Mouse (Mus musculus) bone marrow, adult 2 months (tissue): ENCODE data around the gene Gm10320. TPM values are rescaled to one million over a fixed set of nuclear protein-coding genes. Genes with fewer than 3 reads are reported as not detected.

ENCODE experiments used
- H3K27ac ChIP-seq: fragments of 200-500 bp; 2 replicates; pipeline ENCODE4 v1.5.1; 2012; ENCODE audit warnings: low read depth, mild to moderate bottlenecking, control low read depth, inconsistent platforms, low read length; ENCODE audit not compliant: control insufficient read depth, poor library complexity, insufficient read depth
- H3K4me1 ChIP-seq: fragments of 200-500 bp; 2 replicates; pipeline ENCODE4 v1.6.1; 2011; ENCODE audit warnings: low read length; ENCODE audit not compliant: control insufficient read depth, insufficient read depth
- H3K4me3 ChIP-seq: fragments of 200-500 bp; replicated peaks from 2 replicates; pipeline ENCODE3; 2011; ENCODE audit warnings: mild to moderate bottlenecking, low read depth, low read length, control low read depth; ENCODE audit not compliant: control insufficient read depth
- CTCF ChIP-seq: fragments of 200-500 bp; IDR thresholded peaks from 2 replicates; pipeline ENCODE4 v1.5.1; 2011; ENCODE audit warnings: low read length, control low read depth; ENCODE audit not compliant: control insufficient read depth, insufficient read depth
- POLR2A ChIP-seq: fragments of 200-500 bp; IDR thresholded peaks from 2 replicates; pipeline ENCODE4 v1.6.1; 2011; ENCODE audit warnings: low read depth, mild to moderate bottlenecking, control low read depth, low read length, borderline replicate concordance; ENCODE audit not compliant: control insufficient read depth
- WGBS: fragments of 180-500 bp; shearing (Covaris S2); methylation state at CpG from one replicate; pipeline ENCODE4 v1.1.7; 2018; 5-methylcytosine and 5-hydroxymethylcytosine counted together
- polyA plus RNA-seq: library from polyadenylated mRNA; stranded (reverse); fragments of >200 nt; gene quantifications from 2 replicates; pipeline ENCODE4 v1.2.4, GENCODE M21; 2011; ENCODE audit warnings: low replicate concordance; ENCODE audit not compliant: missing spikeins, insufficient read depth, insufficient read length

The Gm10320 gene
- polyA plus RNA-seq, 1 experiment = 9.2 TPM

DNA sequence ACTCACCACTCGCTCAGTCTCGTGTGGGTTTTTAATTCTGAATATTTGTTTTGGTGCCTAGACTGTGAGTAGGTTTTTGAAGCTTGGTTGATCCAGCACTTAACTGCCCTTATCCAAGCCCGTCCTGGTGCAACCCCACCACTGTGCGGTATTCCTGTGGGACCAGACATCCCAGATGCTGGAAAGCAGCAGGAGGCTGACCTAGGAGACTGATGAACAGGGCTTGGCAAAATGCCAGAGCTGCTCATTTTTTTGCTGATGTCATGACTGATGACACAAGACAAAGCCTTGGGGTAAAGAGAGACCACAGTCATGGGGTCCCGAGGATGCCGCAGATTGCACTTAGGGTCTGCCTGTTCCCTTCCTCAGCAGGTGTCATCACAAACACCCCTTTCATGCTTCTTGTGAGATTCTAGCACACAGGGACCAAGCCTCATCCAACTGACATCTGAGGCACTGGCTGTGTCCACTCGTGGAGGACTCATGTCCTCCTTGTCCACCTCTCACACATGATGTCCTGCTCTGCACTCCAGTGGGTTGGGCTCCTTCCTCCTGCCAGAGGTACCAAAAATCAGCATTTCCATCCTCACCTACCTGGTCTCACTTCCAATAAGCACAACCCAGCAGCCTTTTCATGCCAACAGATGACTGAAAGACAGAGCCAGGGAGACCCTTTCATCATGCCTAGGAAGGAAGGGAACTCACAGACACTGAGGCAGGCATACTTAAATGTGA, 46.2 kb downstream of the Gm10320 start:
- Histone ChIP-seq H3K4me3 (no peak overlapping the region), H3K27ac (no peak overlapping the region), H3K4me1 (no peaks in the 10 kb centered on the region)
- WGBS = 69% methylated on average over 7 of the region's 7 CpGs
- TF ChIP-seq CTCF = no peak
- no peak for TF ChIP-seq POLR2A

DNA sequence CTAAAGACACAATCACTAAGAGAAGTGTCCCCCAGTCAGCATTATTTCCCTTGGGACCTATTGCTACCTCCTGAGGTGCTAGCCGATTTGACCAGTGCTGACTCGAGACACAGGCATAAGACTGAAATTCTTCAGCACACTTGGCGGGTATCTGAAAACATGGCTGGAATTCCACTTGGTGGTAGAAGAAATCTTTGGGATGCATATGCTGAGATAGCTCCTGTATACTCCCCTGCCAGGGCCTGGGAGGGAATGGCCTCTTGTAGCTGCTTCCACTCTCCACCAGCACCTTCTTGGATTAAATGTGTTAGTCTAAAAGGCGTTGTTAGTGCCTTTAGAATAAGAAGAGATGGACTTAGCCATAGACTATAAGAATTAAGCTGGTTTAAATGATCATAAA, 50.8 kb downstream of the Gm10320 start:
- no peak overlapping the region for H3K4me3 ChIP-seq
- TF ChIP-seq POLR2A = no peak
- no peak for TF ChIP-seq CTCF
- WGBS = 76% methylated on average over 4 of the region's 4 CpGs
- no peaks in the 10 kb centered on the region for H3K4me1 ChIP-seq
- no peak overlapping the region for H3K27ac ChIP-seq

DNA sequence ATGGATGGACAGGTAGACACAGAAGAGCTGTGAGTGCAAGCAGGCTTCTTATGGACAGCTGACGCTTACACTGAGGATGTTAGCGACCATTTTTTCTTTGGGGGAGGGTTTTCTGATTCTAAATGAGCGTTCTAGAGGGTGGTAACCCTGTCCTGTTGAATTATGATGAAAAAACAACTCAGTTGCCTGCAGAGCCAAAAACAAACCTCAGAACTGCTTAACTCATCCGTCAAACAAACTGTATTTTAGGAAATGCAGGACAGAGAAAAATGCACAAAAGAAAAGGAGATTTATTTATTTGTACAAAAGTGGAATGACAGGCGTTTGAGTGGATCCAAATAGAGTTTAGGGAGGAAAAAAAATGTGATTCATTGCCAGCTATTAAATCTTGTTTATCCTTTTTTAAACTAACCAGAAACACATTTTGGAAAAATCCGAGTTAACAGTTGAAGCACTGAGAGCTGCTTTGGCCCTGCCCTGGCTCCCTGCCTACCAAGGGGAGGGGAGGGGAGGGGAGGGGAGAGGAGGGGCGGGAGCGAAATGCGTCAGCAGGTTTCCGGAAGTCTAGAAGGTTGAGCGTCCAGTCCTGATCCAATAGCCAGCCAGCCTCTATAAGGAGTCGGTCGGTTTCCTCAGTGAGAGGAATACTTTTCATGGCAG, 51.4 kb downstream of the Gm10320 start:
- H3K27ac ChIP-seq = no peak overlapping the region
- TF ChIP-seq CTCF = no peak
- TF ChIP-seq POLR2A = no peak
- WGBS = 55% methylated on average over 13 of the region's 13 CpGs
- no peaks in the 10 kb centered on the region for H3K4me1 ChIP-seq
- H3K4me3 ChIP-seq = no peak overlapping the region

Other genes starting within 250 kb of the Gm10320 start
- 3.9 and 12.0 TPM in 2 replicates for gene Utp15, start 229.0 kb downstream of the Gm10320 start, polyA plus RNA-seq
- gene Ankra2, start 228.9 kb downstream of the Gm10320 start, polyA plus RNA-seq = 7.7 and 9.3 TPM in 2 replicates
- gene Gm21976, start 212.1 kb downstream of the Gm10320 start, polyA plus RNA-seq = not detected in 2 replicates
- gene Btf3, start 175.0 kb downstream of the Gm10320 start, polyA plus RNA-seq = 419 and 484 TPM in 2 replicates
- gene Foxd1, start 137.8 kb downstream of the Gm10320 start, polyA plus RNA-seq = not detected in 2 replicates
- 1.1 TPM in 1 of 2 replicates, not detected in the other for gene Tmem174, start 145.4 kb upstream of the Gm10320 start, polyA plus RNA-seq
- not detected in 2 replicates for gene Tmem171, start 202.8 kb upstream of the Gm10320 start, polyA plus RNA-seq